Mouse (Mus musculus) kidney, postnatal 4 days (tissue): ENCODE measurements around the gene Agpat1.

Source experiments
- DNase-seq, 2 experiments: peaks; one replicate each; pipeline ENCODE4 v3.0.0; 2021; ENCODE audit warnings: mixed read lengths in 2 of 2

Gene Agpat1

GRCm38 (mm10) chr17:34655160-34655559 is 51.1 kb downstream of the Agpat1 start:
- DNase-seq = peak; percentile 51 to 69

- DNase-seq = peak; percentile 82 to 89
Observed at GRCm38 (mm10) chr17:34655581-34655991, 51.5 kb downstream of the Agpat1 start.

GRCm38 (mm10) chr17:34656666-34657065 is 52.6 kb downstream of the Agpat1 start:
- DNase-seq = no peak

GRCm38 (mm10) chr17:34657271-34657670 is 53.2 kb downstream of the Agpat1 start:
- DNase-seq = no peak

GRCm38 (mm10) chr17:34658145-34658544 is 54.1 kb downstream of the Agpat1 start:
- DNase-seq = no peak

GRCm38 (mm10) chr17:34658591-34658990 is 54.5 kb downstream of the Agpat1 start:
- DNase-seq = no peak

GRCm38 (mm10) chr17:34659181-34659896 is 55.3 kb downstream of the Agpat1 start:
- DNase-seq = peak in 1 of 2 experiments; percentile 27

- DNase-seq = no peak
Observed at GRCm38 (mm10) chr17:34659897-34660214, 55.8 kb downstream of the Agpat1 start.

GRCm38 (mm10) chr17:34660259-34660820 is 56.3 kb downstream of the Agpat1 start:
- peak in 1 of 2 experiments; percentile 19 for DNase-seq

- peak; percentile 67 to 79 for DNase-seq
Observed at GRCm38 (mm10) chr17:34661121-34661591, 57.1 kb downstream of the Agpat1 start.

GRCm38 (mm10) chr17:34662468-34662867 is 58.4 kb downstream of the Agpat1 start:
- DNase-seq = no peak

GRCm38 (mm10) chr17:34662978-34663377 is 58.9 kb downstream of the Agpat1 start:
- no peak for DNase-seq
